Mouse (Mus musculus) spleen, adult 2 months (tissue): ENCODE data around the gene Lbr. TPM values are rescaled to one million over a fixed set of nuclear protein-coding genes. Genes with fewer than 3 reads are reported as not detected.

Experiments used
- DNase-seq, 2 experiments: peaks; one replicate each; pipeline versions ENCODE4 v3.0.0 to v3.0.0-alpha.2; 2012 to 2021; ENCODE audit warnings: low spot score in 2 of 2, low read depth in 1 of 2
- H3K27ac ChIP-seq: fragments of 200-500 bp; 2 replicates; pipeline ENCODE4 v1.5.1; 2012; ENCODE audit warnings: low read length, inconsistent platforms; ENCODE audit not compliant: insufficient read depth
- H3K27me3 ChIP-seq: fragments of 200-500 bp; 2 replicates; pipeline ENCODE4 v1.6.1; 2012; ENCODE audit warnings: mild to moderate bottlenecking, moderate library complexity, low read length, inconsistent platforms; ENCODE audit not compliant: control insufficient read depth, insufficient read depth
- H3K36me3 ChIP-seq: fragments of 200-500 bp; 2 replicates; pipeline ENCODE4 v1.6.1; 2012; ENCODE audit warnings: mild to moderate bottlenecking, low read length, inconsistent platforms; ENCODE audit not compliant: control insufficient read depth, insufficient read depth
- H3K4me1 ChIP-seq: fragments of 200-500 bp; 2 replicates; pipeline ENCODE4 v1.6.1; 2011; ENCODE audit warnings: inconsistent platforms; ENCODE audit not compliant: control insufficient read depth, insufficient read depth, insufficient read length
- H3K4me3 ChIP-seq: fragments of 200-500 bp; 2 replicates; pipeline ENCODE4 v1.5.1; 2011; ENCODE audit warnings: mild to moderate bottlenecking, inconsistent platforms; ENCODE audit not compliant: insufficient read depth, insufficient read length; ENCODE audit errors: extremely low read depth
- CTCF ChIP-seq: fragments of 200-500 bp; IDR thresholded peaks from 2 replicates; pipeline ENCODE4 v1.5.1; 2011; ENCODE audit warnings: mild to moderate bottlenecking, inconsistent platforms; ENCODE audit not compliant: insufficient read depth, insufficient read length, insufficient replicate concordance; ENCODE audit errors: extremely low read depth
- POLR2A ChIP-seq: fragments of 200-500 bp; IDR thresholded peaks from 2 replicates; pipeline ENCODE4 v1.6.1; 2011; ENCODE audit warnings: low read depth, low read length, inconsistent platforms
- WGBS: fragments of 180-500 bp; shearing (Covaris S2); methylation state at CpG from one replicate; pipeline ENCODE4 v1.1.7; 2018; 5-methylcytosine and 5-hydroxymethylcytosine counted together
- polyA plus RNA-seq: library from polyadenylated mRNA; depleted of rRNA; stranded (reverse); fragments of >200 nt; gene quantifications from 2 replicates; pipeline ENCODE4 v1.2.3, GENCODE M21; 2012; rRNA removed

Gene Lbr
- 48.8 and 50.5 TPM in 2 replicates for polyA plus RNA-seq

DNA sequence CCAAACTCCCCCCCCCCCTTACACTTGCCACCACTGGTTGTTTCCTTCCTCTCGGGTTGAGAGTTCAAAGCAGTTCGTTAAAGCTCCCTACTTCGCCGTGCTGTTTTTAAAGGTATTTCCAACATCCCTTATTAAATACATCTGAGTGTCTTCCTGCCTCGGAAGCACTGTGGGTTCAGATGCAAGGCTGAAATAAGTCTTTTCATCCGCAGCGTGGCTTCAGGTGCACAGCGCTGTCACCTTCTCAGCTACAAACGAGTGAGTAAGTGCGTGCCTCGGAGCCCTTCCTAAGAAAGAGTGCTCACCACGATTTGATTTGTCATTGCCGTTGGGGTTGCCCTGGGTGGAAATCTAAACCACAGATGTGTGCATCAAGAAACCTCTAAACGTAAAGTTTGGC lies at the start of gene Lbr:
Gene Lbr, minus strand, starts transcription at position 266 of the 400 bp plus-strand sequence.
- no peak for DNase-seq
- H3K36me3 ChIP-seq: peaks cover 4% of the 10 kb centered on the region
- peak within 1 kb of the TSS; percentile 98 for H3K27ac ChIP-seq
- H3K4me3 ChIP-seq: peak within 1 kb of the TSS; percentile 90
- TF ChIP-seq POLR2A (peak; percentile 7; the same call in 1 of the 2 replicates), CTCF (no peak)
- under 1% methylated on average over 14 of the region's 14 CpGs for WGBS
- H3K27me3 ChIP-seq: no peaks in the 10 kb centered on the region
- peaks cover 17% of the 10 kb centered on the region; the same call in 1 of the 2 replicates for H3K4me1 ChIP-seq

DNA sequence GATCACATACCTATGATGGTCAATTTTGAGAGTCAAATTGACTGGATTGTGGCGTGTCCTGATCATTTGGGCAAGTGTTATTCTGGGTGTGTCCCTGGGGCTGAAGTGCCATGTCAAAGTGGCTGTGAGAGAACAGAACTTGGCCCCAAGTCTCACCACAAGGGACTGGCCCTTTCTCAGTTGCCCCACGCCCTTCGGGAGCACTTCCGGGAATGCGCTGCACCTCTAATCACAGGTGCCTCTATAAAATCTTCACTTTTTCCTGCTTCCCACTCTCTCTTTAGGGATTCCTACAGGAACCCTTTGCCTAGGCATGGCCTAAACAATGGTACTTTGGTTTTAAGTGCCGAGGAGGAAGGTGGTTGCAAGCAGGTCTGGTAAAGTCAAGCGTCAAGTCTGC lies 46.8 kb upstream of the Lbr start:
- Histone ChIP-seq H3K4me3 (no peak overlapping the region), H3K36me3 (no peaks in the 10 kb centered on the region), H3K27me3 (no peaks in the 10 kb centered on the region), H3K4me1 (no peaks in the 10 kb centered on the region), H3K27ac (no peak overlapping the region)
- no peak for DNase-seq
- TF ChIP-seq POLR2A (no peak), CTCF (no peak)
- WGBS: 90% methylated on average over 7 of the region's 7 CpGs

DNA sequence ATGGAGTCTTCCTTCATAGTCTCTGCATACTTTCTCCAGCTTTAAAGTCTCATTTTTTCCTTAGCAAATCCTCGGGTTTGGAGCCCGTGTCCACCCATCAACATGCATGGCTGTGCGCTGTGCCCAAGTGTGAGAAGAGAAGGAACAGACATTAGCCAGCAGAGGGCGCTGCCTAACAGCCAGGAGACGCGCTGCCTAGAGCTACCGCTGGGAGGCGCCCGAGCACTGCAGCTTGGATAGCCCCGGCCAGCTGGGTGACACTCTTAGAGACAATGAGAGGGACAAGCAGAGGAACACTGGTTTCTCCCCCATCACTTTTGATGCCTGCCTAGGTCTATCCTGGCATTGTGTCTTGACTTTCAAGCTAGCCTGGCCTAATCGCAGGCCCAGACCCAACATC lies 46.0 kb upstream of the Lbr start:
- no peaks in the 10 kb centered on the region for H3K36me3 ChIP-seq
- H3K27me3 ChIP-seq: no peaks in the 10 kb centered on the region
- WGBS: 6% methylated on average over 11 of the region's 11 CpGs
- H3K4me3 ChIP-seq: no peak overlapping the region
- H3K27ac ChIP-seq: no peak overlapping the region
- no peaks in the 10 kb centered on the region for H3K4me1 ChIP-seq
- DNase-seq: peak; percentile 59 to 72
- TF ChIP-seq POLR2A (no peak), CTCF (peak; percentile 100)

DNA sequence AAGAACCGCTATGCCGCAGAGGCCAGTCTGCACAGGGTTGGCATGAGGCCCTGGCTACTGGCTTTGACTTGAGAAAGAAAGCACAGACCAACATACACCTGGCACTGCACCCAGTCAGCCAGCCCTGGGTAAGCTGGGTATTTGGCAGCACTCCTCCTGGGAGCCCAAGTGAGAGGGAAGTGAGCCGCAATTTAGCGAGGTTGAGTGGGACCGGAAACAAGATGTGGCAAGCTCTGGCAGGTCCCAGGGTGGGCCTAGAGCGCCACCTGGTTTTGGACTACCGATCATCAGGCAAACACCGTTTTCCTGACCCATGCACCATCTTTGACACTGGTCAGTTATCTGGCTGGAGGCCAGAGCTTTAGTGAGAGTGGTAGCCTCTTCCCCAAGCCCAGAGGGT lies 38.7 kb upstream of the Lbr start:
- no peaks in the 10 kb centered on the region for H3K27me3 ChIP-seq
- TF ChIP-seq POLR2A (no peak), CTCF (peak; percentile 95)
- no peaks in the 10 kb centered on the region for H3K36me3 ChIP-seq
- DNase-seq: peak; percentile 64 to 77
- H3K4me1 ChIP-seq: peaks cover 11% of the 10 kb centered on the region; the same call in 1 of the 2 replicates
- no peak overlapping the region for H3K4me3 ChIP-seq
- H3K27ac ChIP-seq: no peak overlapping the region
- 17% methylated on average over 8 of the region's 8 CpGs for WGBS

DNA sequence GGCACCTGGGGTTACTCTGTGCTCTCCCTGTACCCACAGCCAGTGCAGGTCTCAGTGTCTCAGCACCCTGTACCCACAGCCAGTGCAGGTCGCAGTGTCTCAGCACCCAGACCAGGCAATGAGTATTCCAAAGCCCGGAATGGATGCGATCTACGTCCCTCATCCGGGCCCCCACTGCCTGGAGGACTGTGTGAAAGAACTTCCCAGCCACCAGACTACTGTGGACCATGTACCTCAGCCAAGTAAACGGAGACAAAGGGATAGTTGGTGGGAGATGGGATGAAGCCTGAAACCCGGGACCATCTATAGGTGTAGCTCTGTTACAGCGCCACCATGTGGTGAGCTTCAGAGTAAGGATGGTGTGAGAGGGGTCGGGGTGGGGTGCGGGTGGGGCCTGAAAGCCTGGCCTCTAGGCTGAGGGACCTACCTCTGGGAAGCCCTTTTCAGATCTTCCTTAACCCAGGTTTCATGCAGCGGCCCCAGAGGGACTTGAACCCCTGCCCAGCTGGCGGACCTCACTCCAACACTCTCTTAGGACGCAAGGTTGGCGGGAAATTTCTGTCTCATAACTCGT lies 38.0 kb upstream of the Lbr start:
- no peaks in the 10 kb centered on the region for H3K36me3 ChIP-seq
- WGBS: 82% methylated on average over 15 of the region's 15 CpGs
- H3K4me3 ChIP-seq: no peak overlapping the region
- H3K27me3 ChIP-seq: no peaks in the 10 kb centered on the region
- no peak overlapping the region for H3K27ac ChIP-seq
- no peak for DNase-seq
- peaks cover 11% of the 10 kb centered on the region; the same call in 1 of the 2 replicates for H3K4me1 ChIP-seq
- no peak; the same call in 1 of the 2 replicates for TF ChIP-seq CTCF
- TF ChIP-seq POLR2A: no peak

DNA sequence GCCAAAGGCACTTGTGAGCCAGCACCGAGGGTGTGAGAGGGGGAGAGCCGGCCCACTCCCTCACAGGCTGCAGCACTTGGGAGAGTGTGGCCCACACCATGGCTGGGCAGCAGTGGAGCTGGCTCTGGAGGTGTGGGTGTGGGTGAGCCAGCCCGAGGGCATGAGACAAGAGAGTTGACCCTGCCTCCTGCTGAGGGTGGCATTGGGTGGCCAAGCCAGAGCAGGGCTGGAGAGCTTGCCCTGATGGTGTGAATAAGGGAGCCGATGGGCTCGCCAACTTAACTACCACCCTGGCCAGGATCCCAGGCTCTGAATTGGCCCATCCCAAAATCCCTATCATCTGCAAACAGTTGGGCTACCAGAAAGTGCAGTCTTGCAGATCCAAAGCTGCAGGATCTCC lies 35.6 kb upstream of the Lbr start:
- no peak overlapping the region for H3K27ac ChIP-seq
- no peaks in the 10 kb centered on the region for H3K27me3 ChIP-seq
- H3K4me1 ChIP-seq: peaks cover 11% of the 10 kb centered on the region; the same call in 1 of the 2 replicates
- no peak for DNase-seq
- TF ChIP-seq POLR2A (no peak), CTCF (no peak)
- H3K36me3 ChIP-seq: no peaks in the 10 kb centered on the region
- no peak overlapping the region for H3K4me3 ChIP-seq
- 80% methylated on average over 5 of the region's 5 CpGs for WGBS

DNA sequence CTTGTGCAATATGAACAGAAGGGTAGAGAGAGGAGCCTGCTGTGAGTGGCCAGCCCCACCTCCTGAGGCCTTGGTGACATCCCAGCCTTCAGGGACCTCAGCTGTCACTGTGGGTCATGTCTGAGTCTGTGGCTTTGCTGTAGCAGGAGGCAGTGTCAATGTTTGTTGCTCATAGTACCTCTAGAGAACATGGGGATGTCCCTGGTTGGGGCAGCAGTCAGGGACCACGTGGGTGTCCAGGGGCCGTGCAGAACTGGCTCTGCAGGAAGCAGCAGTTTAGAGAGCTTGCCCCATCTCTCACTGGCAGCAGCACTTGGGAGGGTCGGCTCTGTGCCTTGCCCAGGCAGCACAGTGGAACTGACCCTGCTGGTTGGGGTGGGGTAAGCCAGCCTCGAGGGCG lies 34.2 kb upstream of the Lbr start:
- Histone ChIP-seq H3K27me3 (no peaks in the 10 kb centered on the region), H3K4me1 (peaks cover 11% of the 10 kb centered on the region; the same call in 1 of the 2 replicates), H3K27ac (no peak overlapping the region), H3K36me3 (no peaks in the 10 kb centered on the region), H3K4me3 (no peak overlapping the region)
- 18% methylated on average over 5 of the region's 5 CpGs for WGBS
- no peak for DNase-seq
- TF ChIP-seq CTCF (no peak), POLR2A (no peak)
